Mouse (Mus musculus): ENCODE results near the gene Olfr1115. TPM values are rescaled to one million over a fixed set of nuclear protein-coding genes. Genes with fewer than 3 reads are reported as not detected.

Gene Olfr1115
- not detected in 2 replicates for polyA plus RNA-seq (2012; rRNA removed)

GRCm38 (mm10) chr2:87247713-87248112 lies at the start of gene Olfr1115:
TSS of gene Olfr1115 (plus strand) at chr2:87248013.

GRCm38 (mm10) chr2:87208670-87209069 lies 39.1 kb upstream of the Olfr1115 start, which contains the start of gene Olfr1113:
TSS of gene Olfr1113 (plus strand) at chr2:87208970.

GRCm38 (mm10) chr2:87267234-87267633 lies 19.4 kb downstream of the Olfr1115 start, which contains the start of gene Olfr1116:
TSS of gene Olfr1116 (plus strand) at chr2:87267534.

Other genes with a start within 250 kb of the Olfr1115 start
- not detected in 2 replicates for gene Olfr1102, start 249.6 kb upstream of the Olfr1115 start, polyA plus RNA-seq (2012; rRNA removed)
- gene Olfr1104, start 220.9 kb upstream of the Olfr1115 start, polyA plus RNA-seq (2012; rRNA removed), result not detected in 2 replicates
- not detected in 2 replicates for gene Olfr1105, start 211.5 kb upstream of the Olfr1115 start, polyA plus RNA-seq (2012; rRNA removed)
- not detected in 2 replicates for gene Olfr1106, start 195.7 kb upstream of the Olfr1115 start, polyA plus RNA-seq (2012; rRNA removed)
- not detected in 2 replicates for gene Olfr1107, start 172.2 kb upstream of the Olfr1115 start, polyA plus RNA-seq (2012; rRNA removed)
- gene Olfr1109, start 152.0 kb upstream of the Olfr1115 start, polyA plus RNA-seq (2012; rRNA removed), result not detected in 2 replicates
- gene Olfr259, start 133.4 kb upstream of the Olfr1115 start, polyA plus RNA-seq (2012; rRNA removed), result not detected in 2 replicates
- gene Olfr1110, start 107.7 kb upstream of the Olfr1115 start, polyA plus RNA-seq (2012; rRNA removed), result not detected in 2 replicates
- gene Olfr1111, start 95.4 kb upstream of the Olfr1115 start, polyA plus RNA-seq (2012; rRNA removed), result not detected in 2 replicates
- gene Olfr1112, start 60.2 kb upstream of the Olfr1115 start, polyA plus RNA-seq (2012; rRNA removed), result not detected in 2 replicates
- gene Olfr1113, start 39.0 kb upstream of the Olfr1115 start, polyA plus RNA-seq (2012; rRNA removed), result not detected in 2 replicates
- gene Olfr1116, start 19.5 kb downstream of the Olfr1115 start, polyA plus RNA-seq (2012; rRNA removed), result not detected in 2 replicates
- gene Olfr1118, start 59.6 kb downstream of the Olfr1115 start, polyA plus RNA-seq (2012; rRNA removed), result not detected in 2 replicates
- gene Olfr1120, start 106.8 kb downstream of the Olfr1115 start, polyA plus RNA-seq (2012; rRNA removed), result not detected in 2 replicates
- not detected in 2 replicates for gene Olfr1121, start 121.9 kb downstream of the Olfr1115 start, polyA plus RNA-seq (2012; rRNA removed)
- not detected in 2 replicates for gene Olfr1122, start 137.8 kb downstream of the Olfr1115 start, polyA plus RNA-seq (2012; rRNA removed)
- gene Olfr1123, start 168.6 kb downstream of the Olfr1115 start, polyA plus RNA-seq (2012; rRNA removed), result not detected in 2 replicates
- gene Olfr1124, start 182.3 kb downstream of the Olfr1115 start, polyA plus RNA-seq (2012; rRNA removed), result not detected in 2 replicates
- gene Olfr1126, start 205.9 kb downstream of the Olfr1115 start, polyA plus RNA-seq (2012; rRNA removed), result not detected in 2 replicates
- not detected in 2 replicates for gene Pramel7, start 249.1 kb downstream of the Olfr1115 start, polyA plus RNA-seq (2012; rRNA removed)